Mouse (Mus musculus) midbrain, embryonic 11.5 days (tissue): ENCODE measurements at regions not wholly inside any gene's neighbourhood (a gene's known extent, or its start where the extent isn't known, plus 50 kb on each side); places are given as distances from the start of the nearest gene placed in this dataset.

ENCODE experiments used
- ATAC-seq: fragments of 200-750 bp; cut with Nextera tagmentation; 2 replicates; pipeline ENCODE4 v1.8.0; 2017; ENCODE audit warnings: moderate TSS enrichment, moderate library complexity; ENCODE audit not compliant: low FRiP score
- DNase-seq: peaks from one replicate; pipeline ENCODE4 v3.0.0; 2015; ENCODE audit warnings: low spot score; ENCODE audit errors: missing footprints
- H3K27ac ChIP-seq: fragments of 300-500 bp; sonication (generic); 2 replicates; pipeline ENCODE4 v1.5.1; 2014; ENCODE audit warnings: low read depth, low read length
- H3K27me3 ChIP-seq: fragments of 300-500 bp; sonication (generic); 2 replicates; pipeline ENCODE4 v1.6.1; 2014; ENCODE audit warnings: mild to moderate bottlenecking, low read length, moderate library complexity, mixed read lengths; ENCODE audit not compliant: control insufficient read depth, insufficient read depth
- H3K36me3 ChIP-seq: fragments of 300-500 bp; sonication (generic); 2 replicates; pipeline ENCODE4 v1.6.1; 2014; ENCODE audit warnings: mild to moderate bottlenecking, low read length, moderate library complexity, mixed read lengths; ENCODE audit not compliant: control insufficient read depth, insufficient read depth
- H3K4me1 ChIP-seq: fragments of 300-500 bp; sonication (generic); 2 replicates; pipeline ENCODE4 v1.6.1; 2014; ENCODE audit warnings: low read length; ENCODE audit not compliant: control insufficient read depth, insufficient read depth
- H3K4me2 ChIP-seq: fragments of 300-500 bp; sonication (generic); 2 replicates; pipeline ENCODE4 v1.6.1; 2014; ENCODE audit warnings: mild to moderate bottlenecking, moderate library complexity
- H3K4me3 ChIP-seq: fragments of 300-500 bp; sonication (generic); 2 replicates; pipeline ENCODE4 v1.5.1; 2014; ENCODE audit warnings: low read depth, low read length
- H3K9ac ChIP-seq: fragments of 300-500 bp; sonication (generic); 2 replicates; pipeline ENCODE4 v1.6.1; 2014; ENCODE audit warnings: low read length
- H3K9me3 ChIP-seq: fragments of 300-500 bp; sonication (generic); 2 replicates; pipeline ENCODE4 v1.6.1; 2016; ENCODE audit warnings: low read length; ENCODE audit not compliant: control insufficient read depth
- WGBS: fragments of 180-500 bp; shearing (Covaris S2); extraction: QIAGEN DNeasy Blood & Tissue Kit; methylation state at CpG from one replicate; pipeline ENCODE4 v1.1.7; 2014; 5-methylcytosine and 5-hydroxymethylcytosine counted together

GRCm38 (mm10) chr10:84075581-84075980 lies 352.9 kb downstream of the 1500009L16Rik start:
- no peak overlapping the region for H3K9ac ChIP-seq
- no peak overlapping the region for H3K4me3 ChIP-seq
- no peaks in the 10 kb centered on the region; the same call in 1 of the 2 replicates for H3K9me3 ChIP-seq
- no peak for ATAC-seq
- no peak overlapping the region for H3K4me2 ChIP-seq
- H3K27ac ChIP-seq = no peak overlapping the region
- no peaks in the 10 kb centered on the region for H3K27me3 ChIP-seq
- DNase-seq = no peak
- 80% methylated on average over 4 of the region's 4 CpGs for WGBS
- no peaks in the 10 kb centered on the region for H3K4me1 ChIP-seq
- no peaks in the 10 kb centered on the region for H3K36me3 ChIP-seq

GRCm38 (mm10) chr10:84080236-84080635 lies 357.6 kb downstream of the 1500009L16Rik start:
- Histone ChIP-seq H3K27me3 (no peaks in the 10 kb centered on the region), H3K27ac (no peak overlapping the region), H3K36me3 (no peaks in the 10 kb centered on the region), H3K9me3 (no peaks in the 10 kb centered on the region; the same call in 1 of the 2 replicates), H3K4me2 (no peak overlapping the region), H3K9ac (no peak overlapping the region), H3K4me1 (no peaks in the 10 kb centered on the region), H3K4me3 (no peak overlapping the region)
- no peak for ATAC-seq
- 89% methylated on average over 6 of the region's 6 CpGs for WGBS
- no peak for DNase-seq

GRCm38 (mm10) chr10:84081673-84082072 lies 358.7 kb downstream of the Nuak1 start:
- 69% methylated on average over 6 of the region's 6 CpGs for WGBS

GRCm38 (mm10) chr10:84087528-84087927 lies 352.9 kb downstream of the Nuak1 start:
- H3K9ac ChIP-seq = no peak overlapping the region
- 84% methylated on average over 5 of the region's 5 CpGs for WGBS
- DNase-seq (no peak), ATAC-seq (no peak)
- H3K4me3 ChIP-seq = no peak overlapping the region
- no peaks in the 10 kb centered on the region for H3K27me3 ChIP-seq
- no peak overlapping the region for H3K4me2 ChIP-seq
- H3K27ac ChIP-seq = no peak overlapping the region
- H3K9me3 ChIP-seq = no peaks in the 10 kb centered on the region
- no peaks in the 10 kb centered on the region for H3K4me1 ChIP-seq
- no peaks in the 10 kb centered on the region for H3K36me3 ChIP-seq

More at GRCm38 (mm10) chr10:84081673-84082072, 358.7 kb downstream of the Nuak1 start:
- Histone ChIP-seq H3K36me3 (no peaks in the 10 kb centered on the region), H3K4me1 (no peaks in the 10 kb centered on the region), H3K4me3 (no peak overlapping the region), H3K27ac (no peak overlapping the region), H3K27me3 (no peaks in the 10 kb centered on the region), H3K9ac (no peak overlapping the region), H3K4me2 (no peak overlapping the region), H3K9me3 (no peaks in the 10 kb centered on the region; the same call in 1 of the 2 replicates)
- no peak for ATAC-seq
- no peak for DNase-seq

- H3K9me3 ChIP-seq = no peaks in the 10 kb centered on the region
- no peak overlapping the region for H3K9ac ChIP-seq
- no peak for ATAC-seq
- 91% methylated on average over 3 of the region's 3 CpGs for WGBS
- H3K27ac ChIP-seq = no peak overlapping the region
- H3K4me2 ChIP-seq = no peak overlapping the region
- H3K27me3 ChIP-seq = no peaks in the 10 kb centered on the region
- H3K4me1 ChIP-seq = no peaks in the 10 kb centered on the region
- H3K4me3 ChIP-seq = no peak overlapping the region
- peak; percentile 44 for DNase-seq
- no peaks in the 10 kb centered on the region for H3K36me3 ChIP-seq
These were observed 352.5 kb downstream of the Nuak1 start for GRCm38 (mm10) chr10:84087929-84088328.

- no peaks in the 10 kb centered on the region for H3K4me1 ChIP-seq
- H3K27me3 ChIP-seq = no peaks in the 10 kb centered on the region
- no peaks in the 10 kb centered on the region for H3K36me3 ChIP-seq
- no peak overlapping the region for H3K4me2 ChIP-seq
- no peak overlapping the region for H3K27ac ChIP-seq
- no peak overlapping the region for H3K4me3 ChIP-seq
- H3K9me3 ChIP-seq = no peaks in the 10 kb centered on the region
- ATAC-seq = no peak
- no peak overlapping the region for H3K9ac ChIP-seq
- peak; percentile 73 for DNase-seq
- 87% methylated on average over 18 of the region's 18 CpGs for WGBS
These were observed 351.3 kb downstream of the Nuak1 start for GRCm38 (mm10) chr10:84088799-84089778.

- ATAC-seq = no peak
- 84% methylated on average over 4 of the region's 4 CpGs for WGBS
- H3K4me3 ChIP-seq = no peak overlapping the region
- H3K9me3 ChIP-seq = no peaks in the 10 kb centered on the region
- no peak overlapping the region for H3K9ac ChIP-seq
- no peak overlapping the region for H3K4me2 ChIP-seq
- H3K27ac ChIP-seq = no peak overlapping the region
- no peaks in the 10 kb centered on the region for H3K27me3 ChIP-seq
- H3K4me1 ChIP-seq = no peaks in the 10 kb centered on the region
- no peaks in the 10 kb centered on the region for H3K36me3 ChIP-seq
- no peak for DNase-seq
These were observed 346.5 kb downstream of the Nuak1 start for GRCm38 (mm10) chr10:84093919-84094318.

- H3K27me3 ChIP-seq = no peaks in the 10 kb centered on the region
- H3K4me3 ChIP-seq = no peak overlapping the region
- no peak for DNase-seq
- no peak overlapping the region for H3K9ac ChIP-seq
- no peaks in the 10 kb centered on the region for H3K4me1 ChIP-seq
- H3K36me3 ChIP-seq = no peaks in the 10 kb centered on the region
- H3K9me3 ChIP-seq = no peaks in the 10 kb centered on the region
- H3K4me2 ChIP-seq = no peak overlapping the region
- no peak overlapping the region for H3K27ac ChIP-seq
- no peak for ATAC-seq
- 30% methylated on average over 5 of the region's 5 CpGs for WGBS
These were observed 343.2 kb downstream of the Nuak1 start for GRCm38 (mm10) chr10:84097196-84097595.

- DNase-seq (no peak), ATAC-seq (no peak)
- Histone ChIP-seq H3K27me3 (no peaks in the 10 kb centered on the region), H3K9me3 (no peaks in the 10 kb centered on the region), H3K36me3 (no peaks in the 10 kb centered on the region), H3K27ac (no peak overlapping the region), H3K9ac (no peak overlapping the region), H3K4me1 (no peaks in the 10 kb centered on the region), H3K4me3 (no peak overlapping the region), H3K4me2 (no peak overlapping the region)
- 82% methylated on average over 7 of the region's 7 CpGs for WGBS
These were observed 336.4 kb downstream of the Nuak1 start for GRCm38 (mm10) chr10:84103985-84104384.
